Mouse (Mus musculus) CH12.LX (cell line): ENCODE data around the gene Cox15. TPM values are rescaled to one million over a fixed set of nuclear protein-coding genes. Genes with fewer than 3 reads are reported as not detected.
A peak's percentile ranks its signal among the peaks of the same experiment; 100 is the strongest.

Experiments used
- DNase-seq: peaks from one replicate; pipeline ENCODE4 v3.0.0-alpha.2; 2013; ENCODE audit errors: extremely low read depth
- H3K27ac ChIP-seq: 2 replicates; pipeline ENCODE4 v1.5.1; 2012; ENCODE audit warnings: low read depth, mild to moderate bottlenecking, control low read depth, moderate library complexity; ENCODE audit not compliant: insufficient read depth
- H3K27me3 ChIP-seq: replicated peaks from 2 replicates; pipeline ENCODE3; 2012; ENCODE audit warnings: inconsistent platforms
- H3K36me3 ChIP-seq, 2 experiments: replicated peaks in 1 of 2; 2 replicates each; pipeline versions ENCODE3 to v1.6.1; 2012; ENCODE audit warnings: inconsistent platforms in 1 of 2, low read length in 1 of 2, mild to moderate bottlenecking in 1 of 2, mixed read lengths in 1 of 2, moderate library complexity in 1 of 2; ENCODE audit not compliant: control insufficient read depth in 1 of 2, insufficient read depth in 1 of 2
- H3K4me1 ChIP-seq, 2 experiments: 2 replicates each; pipeline ENCODE4 v1.6.1; 2012; ENCODE audit warnings: inconsistent platforms in 1 of 2, moderate library complexity in 1 of 2; ENCODE audit not compliant: insufficient read depth in 2 of 2, control insufficient read depth in 1 of 2
- H3K4me2 ChIP-seq: 2 replicates; pipeline ENCODE4 v1.6.1; 2012; ENCODE audit warnings: low read depth, mild to moderate bottlenecking, control low read depth; ENCODE audit not compliant: poor library complexity, insufficient read depth, severe bottlenecking
- H3K4me3 ChIP-seq, 3 experiments: fragments of 150-350 bp in 1 of 3; sonication (generic) in 1 of 3; replicated peaks in 1 of 3; 2 replicates each; pipeline versions ENCODE3 to v1.5.1; 2011 to 2012; ENCODE audit warnings: low read depth in 2 of 3, low read length in 2 of 3, mild to moderate bottlenecking in 2 of 3, moderate library complexity in 2 of 3, control low read depth in 1 of 3, improper control_type of control experiment in 1 of 3, inconsistent platforms in 1 of 3, mixed read lengths in 1 of 3; ENCODE audit not compliant: poor library complexity in 1 of 3
- H3K79me2 ChIP-seq: replicated peaks from 2 replicates; pipeline ENCODE4 v1.6.1; 2012; ENCODE audit warnings: mild to moderate bottlenecking, moderate library complexity; ENCODE audit not compliant: control insufficient read depth, poor library complexity, insufficient read depth, severe bottlenecking; ENCODE audit errors: extremely low read depth
- H3K9ac ChIP-seq: 2 replicates; pipeline ENCODE4 v1.6.1; 2012; ENCODE audit warnings: low read depth, mild to moderate bottlenecking, control low read depth, moderate library complexity; ENCODE audit not compliant: insufficient read depth
- H3K9me3 ChIP-seq: replicated peaks from 2 replicates; pipeline ENCODE3; 2012; ENCODE audit warnings: low read length, inconsistent platforms, mixed read lengths
- E2F4 ChIP-seq: IDR thresholded peaks from 2 replicates; pipeline ENCODE4 v1.6.1; 2011; ENCODE audit warnings: low read depth, low read length, improper control_type of control experiment; ENCODE audit not compliant: insufficient replicate concordance
- ELF1 ChIP-seq: IDR thresholded peaks from 2 replicates; pipeline ENCODE4 v1.6.1; 2014; ENCODE audit warnings: low read depth, mild to moderate bottlenecking, inconsistent platforms, low read length, improper control_type of control experiment
- ETS1 ChIP-seq: conservative IDR thresholded peaks from 2 replicates; pipeline ENCODE4 v1.6.1; 2012; ENCODE audit warnings: low read depth, mild to moderate bottlenecking, inconsistent platforms, low read length, improper control_type of control experiment, moderate library complexity
- GABPA ChIP-seq: IDR thresholded peaks from 2 replicates; pipeline ENCODE4 v1.6.1; 2012; ENCODE audit warnings: low read depth, low read length, improper control_type of control experiment, inconsistent platforms; ENCODE audit not compliant: insufficient replicate concordance
- HCFC1 ChIP-seq: IDR thresholded peaks from 2 replicates; pipeline ENCODE4 v1.6.1; 2012; ENCODE audit warnings: low read depth, mild to moderate bottlenecking, inconsistent platforms, low read length, improper control_type of control experiment
- IRF4 ChIP-seq: IDR thresholded peaks from 2 replicates; pipeline ENCODE4 v1.6.1; 2014; ENCODE audit warnings: low read depth, mild to moderate bottlenecking, inconsistent platforms, low read length, improper control_type of control experiment
- JUND ChIP-seq: conservative IDR thresholded peaks from 2 replicates; pipeline ENCODE4 v1.6.1; 2011; ENCODE audit warnings: low read depth, low read length, improper control_type of control experiment
- KAT2A ChIP-seq: IDR thresholded peaks from 2 replicates; pipeline ENCODE4 v1.6.1; 2012; ENCODE audit warnings: low read length, improper control_type of control experiment, inconsistent platforms; ENCODE audit not compliant: insufficient replicate concordance
- MAFK ChIP-seq: IDR thresholded peaks from 2 replicates; pipeline ENCODE4 v1.6.1; 2011; ENCODE audit warnings: low read length, improper control_type of control experiment; ENCODE audit not compliant: insufficient replicate concordance
- MAX ChIP-seq: IDR thresholded peaks from 2 replicates; pipeline ENCODE4 v1.6.1; 2011; ENCODE audit warnings: low read length, improper control_type of control experiment
- MEF2A ChIP-seq: IDR thresholded peaks from 2 replicates; pipeline ENCODE4 v1.6.1; 2014; ENCODE audit warnings: low read depth, mild to moderate bottlenecking, inconsistent platforms, low read length, improper control_type of control experiment, borderline replicate concordance
- MXI1 ChIP-seq: IDR thresholded peaks from 2 replicates; pipeline ENCODE4 v1.6.1; 2011; ENCODE audit warnings: mild to moderate bottlenecking, low read depth, low read length, improper control_type of control experiment
- MYC ChIP-seq: IDR thresholded peaks from 2 replicates; pipeline ENCODE4 v1.6.1; 2011; ENCODE audit warnings: low read depth, mild to moderate bottlenecking, improper control_type of control experiment, low read length
- NELFE ChIP-seq: IDR thresholded peaks from 2 replicates; pipeline ENCODE4 v1.6.1; 2011; ENCODE audit warnings: low read depth, low read length, improper control_type of control experiment
- NRF1 ChIP-seq: IDR thresholded peaks from 2 replicates; pipeline ENCODE4 v1.6.1; 2014; ENCODE audit warnings: low read depth, mild to moderate bottlenecking, inconsistent platforms, low read length, improper control_type of control experiment, moderate library complexity
- PAX5 ChIP-seq: IDR thresholded peaks from 2 replicates; pipeline ENCODE4 v1.6.1; 2012; ENCODE audit warnings: low read length, inconsistent platforms, mixed read lengths
- POLR2A ChIP-seq: IDR thresholded peaks from 2 replicates; pipeline ENCODE4 v1.6.1; 2011; ENCODE audit warnings: low read depth, mild to moderate bottlenecking, improper control_type of control experiment, low read length
- POLR2AphosphoS2 ChIP-seq: IDR thresholded peaks from 2 replicates; pipeline ENCODE4 v1.6.1; 2011; ENCODE audit warnings: low read depth, low read length, improper control_type of control experiment
- RAD21 ChIP-seq: IDR thresholded peaks from 2 replicates; pipeline ENCODE4 v1.6.1; 2011; ENCODE audit warnings: low read depth, mild to moderate bottlenecking, low read length, improper control_type of control experiment, moderate library complexity
- SIN3A ChIP-seq: IDR thresholded peaks from 2 replicates; pipeline ENCODE4 v1.6.1; 2012; ENCODE audit warnings: low read length, improper control_type of control experiment, inconsistent platforms
- SMC3 ChIP-seq: IDR thresholded peaks from 2 replicates; pipeline ENCODE4 v1.6.1; 2011; ENCODE audit warnings: low read depth, low read length, improper control_type of control experiment
- TCF12 ChIP-seq: IDR thresholded peaks from 2 replicates; pipeline ENCODE4 v1.6.1; 2014; ENCODE audit warnings: low read depth, mild to moderate bottlenecking, inconsistent platforms, low read length, improper control_type of control experiment
- UBTF ChIP-seq: IDR thresholded peaks from 2 replicates; pipeline ENCODE4 v1.6.1; 2012; ENCODE audit warnings: low read depth, mild to moderate bottlenecking, inconsistent platforms, low read length, improper control_type of control experiment, moderate library complexity
- USF1 ChIP-seq: IDR thresholded peaks from 2 replicates; pipeline ENCODE4 v1.6.1; 2014; ENCODE audit warnings: low read depth, mild to moderate bottlenecking, inconsistent platforms, low read length, improper control_type of control experiment
- USF2 ChIP-seq: conservative IDR thresholded peaks from 2 replicates; pipeline ENCODE4 v1.6.1; 2011; ENCODE audit warnings: low read depth, low read length, improper control_type of control experiment
- ZNF384 ChIP-seq: IDR thresholded peaks from 2 replicates; pipeline ENCODE4 v1.6.1; 2012; ENCODE audit warnings: low read depth, low read length, improper control_type of control experiment, inconsistent platforms
- dilution Hi-C: fragments of 300-500 bp; cut with MboI; formaldehyde crosslinking; loops from 2 replicates; pipeline ENCODE4 v1.14.3; 2020; ENCODE audit warnings: low sequenced_read_pairs; ENCODE audit not compliant: extremely low pct_unique_long_range_greater_than_20kb, extremely low pct_ligation_motif_present
- in situ Hi-C: fragments of 300-500 bp; cut with MboI; formaldehyde crosslinking; loops from 3 replicates; pipeline ENCODE4 v1.14.3; 2019; ENCODE audit warnings: low sequenced_read_pairs, low pct_ligation_motif_present, low pct_unique_long_range_greater_than_20kb, mixed read lengths
- polyA plus RNA-seq: library from polyadenylated mRNA; unstranded; fragments of >175 nt; gene quantifications from 2 replicates; pipeline ENCODE4 v1.2.1, GENCODE M21; 2012; ENCODE audit warnings: low read depth; ENCODE audit not compliant: insufficient read length
- total RNA-seq, 2 experiments: library from RNA; depleted of rRNA; stranded (reverse); fragments of 300-350 nt in 1 of 2; fragments of >200 nt in 1 of 2; gene quantifications; 2 replicates each; pipeline ENCODE4 v1.2.3; 2012 to 2014

Cox15 gene
- total and polyA plus RNA-seq, 3 experiments, result 17.4 to 26.9 (median 18.1) TPM

DNA sequence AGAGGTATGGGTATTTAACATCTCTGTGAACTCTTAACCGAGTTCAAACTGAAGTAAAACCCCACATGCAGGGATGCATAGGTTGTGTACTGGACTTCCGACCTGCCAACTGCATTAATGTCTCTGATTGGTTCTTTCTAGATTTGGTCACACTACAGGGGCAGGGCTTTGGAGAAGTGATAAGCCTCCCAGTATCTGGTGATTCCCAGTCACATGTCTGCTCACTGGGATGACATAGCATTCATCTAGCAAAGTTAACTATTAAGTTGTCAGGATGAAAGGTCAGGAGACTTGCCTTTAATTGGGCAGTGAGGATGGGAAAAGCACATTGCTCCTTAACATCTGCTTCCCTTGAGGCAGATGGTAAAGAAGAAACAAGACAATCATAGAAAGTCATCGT, 29.2 kb upstream of the Cox15 start, which contains the start of gene Abcc2:
Abcc2 (plus strand) TSS at position 213 of the 400 bp plus-strand sequence.
- dilution Hi-C loops, result no loop called here
- no peak within 1 kb of the TSS for H3K4me3 ChIP-seq
- H3K9ac ChIP-seq, result no peak within 1 kb of the TSS
- H3K4me2 ChIP-seq, result no peak within 1 kb of the TSS
- in situ Hi-C loops, result no loop called here
- no peaks in the 10 kb centered on the region for H3K27me3 ChIP-seq
- H3K79me2 ChIP-seq, result no peaks in the 10 kb centered on the region
- no peaks in the 10 kb centered on the region for H3K9me3 ChIP-seq
- H3K36me3 ChIP-seq, result no peaks in the 10 kb centered on the region
- TF ChIP-seq PAX5, result no peak
- no peak for TF ChIP-seq MEF2A
- TF ChIP-seq ZNF384, result no peak
- TF ChIP-seq NRF1, result no peak
- TF ChIP-seq MAX, result no peak
- no peak for TF ChIP-seq SMC3
- no peak for TF ChIP-seq MXI1
- no peak for TF ChIP-seq NELFE
- TF ChIP-seq KAT2A, result no peak
- TF ChIP-seq MAFK, result no peak
- TF ChIP-seq E2F4, result no peak
- TF ChIP-seq, all 38 proteins: peak for 0
- Histone ChIP-seq H3K27ac (no peak within 1 kb of the TSS), H3K4me1 (peaks cover 3% of the 10 kb centered on the region in 2 experiments; a peak in 2 of 4 replicates)
- no peak for DNase-seq

DNA sequence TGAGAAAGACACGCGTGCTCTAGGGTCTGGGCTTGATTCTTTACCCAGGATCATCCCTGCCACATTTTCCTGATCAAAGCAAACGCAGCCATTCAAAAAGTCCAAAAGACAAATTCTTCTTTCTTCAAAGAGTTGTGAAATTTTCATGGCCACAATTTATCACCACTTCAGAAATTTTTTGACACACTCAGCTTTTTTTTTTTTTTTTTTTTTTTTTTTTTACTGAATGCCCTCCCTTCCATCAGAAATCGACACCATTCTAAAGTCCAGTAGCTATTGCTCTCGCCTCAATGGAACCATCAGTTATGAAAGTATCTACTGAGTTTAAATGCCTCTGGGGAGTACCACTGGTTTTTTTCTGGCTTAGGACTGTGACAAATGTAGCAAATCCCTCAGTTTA, 27.6 kb upstream of the Cox15 start:
- Histone ChIP-seq H3K36me3 (no peaks in the 10 kb centered on the region), H3K27ac (no peak overlapping the region), H3K9me3 (no peaks in the 10 kb centered on the region), H3K4me3 (no peak overlapping the region), H3K79me2 (no peaks in the 10 kb centered on the region), H3K4me2 (no peak overlapping the region), H3K4me1 (no peaks in the 10 kb centered on the region; a peak in 1 of 4 replicates), H3K27me3 (no peaks in the 10 kb centered on the region), H3K9ac (no peak overlapping the region)
- dilution Hi-C loops (no loop called here), in situ Hi-C loops (no loop called here)
- DNase-seq, result no peak
- TF ChIP-seq ZNF384 (peak; percentile 29; the same call in 1 of the 2 replicates), JUND (no peak)

DNA sequence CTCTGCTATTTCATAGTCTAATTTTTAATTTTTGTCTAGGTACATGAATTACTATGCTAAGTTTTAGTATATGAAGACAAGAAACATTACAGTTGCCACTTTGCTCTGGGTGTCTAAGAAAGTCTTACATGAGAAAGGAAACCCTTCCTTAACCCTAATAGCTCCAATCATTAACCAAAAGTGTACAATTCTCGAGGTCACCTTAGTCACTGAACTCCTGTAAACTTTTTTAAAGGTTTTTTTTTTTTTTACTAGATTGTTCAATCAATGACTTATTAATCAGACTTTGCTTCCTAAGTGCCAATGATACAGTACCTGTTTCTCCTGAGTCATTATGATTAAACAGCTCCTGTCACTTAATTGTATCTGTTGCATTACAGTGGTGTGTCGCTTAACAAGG, 24.5 kb upstream of the Cox15 start:
- Histone ChIP-seq H3K4me2 (no peak overlapping the region), H3K4me1 (peaks cover 0 to 1% of the 10 kb centered on the region in 2 experiments; a peak in 2 of 4 replicates), H3K79me2 (no peaks in the 10 kb centered on the region), H3K36me3 (no peaks in the 10 kb centered on the region), H3K9me3 (no peaks in the 10 kb centered on the region), H3K4me3 (no peak overlapping the region), H3K27me3 (no peaks in the 10 kb centered on the region), H3K27ac (no peak overlapping the region), H3K9ac (no peak overlapping the region)
- in situ Hi-C loops (no loop called here), dilution Hi-C loops (no loop called here)
- TF ChIP-seq HCFC1, result no peak
- TF ChIP-seq MYC, result no peak
- no peak for TF ChIP-seq MXI1
- no peak for TF ChIP-seq USF2
- TF ChIP-seq POLR2A, result no peak
- no peak for TF ChIP-seq SMC3
- no peak for TF ChIP-seq ZNF384
- TF ChIP-seq USF1, result no peak
- no peak for TF ChIP-seq ELF1
- no peak for TF ChIP-seq MAFK
- TF ChIP-seq MAX, result no peak
- TF ChIP-seq POLR2AphosphoS2, result no peak
- no peak for TF ChIP-seq ETS1
- no peak for TF ChIP-seq GABPA
- no peak for TF ChIP-seq IRF4
- TF ChIP-seq TCF12, result no peak
- no peak for TF ChIP-seq UBTF
- TF ChIP-seq RAD21, result no peak
- no peak for TF ChIP-seq NRF1
- no peak for TF ChIP-seq SIN3A
- no peak for DNase-seq
